Mouse (Mus musculus) lung, embryonic 15.5 days (tissue): ENCODE measurements around the gene Med20. TPM values are rescaled to one million over a fixed set of nuclear protein-coding genes. Genes with fewer than 3 reads are reported as not detected.

ENCODE experiments used
- ATAC-seq: fragments of 200-750 bp; cut with Nextera tagmentation; 2 replicates; pipeline ENCODE4 v1.8.0; 2017; ENCODE audit warnings: moderate number of reproducible peaks, borderline replicate concordance; ENCODE audit not compliant: low FRiP score, low TSS enrichment; ENCODE audit errors: extremely low read depth
- H3K27ac ChIP-seq: fragments of 300-500 bp; sonication (generic); 2 replicates; pipeline ENCODE4 v1.5.1; 2015; ENCODE audit warnings: moderate library complexity, mild to moderate bottlenecking, inconsistent platforms
- H3K27me3 ChIP-seq: fragments of 300-500 bp; sonication (generic); 2 replicates; pipeline ENCODE4 v1.6.1; 2015; ENCODE audit warnings: inconsistent platforms
- H3K36me3 ChIP-seq: fragments of 300-500 bp; sonication (generic); 2 replicates; pipeline ENCODE4 v1.6.1; 2015; ENCODE audit warnings: inconsistent platforms
- H3K4me1 ChIP-seq: fragments of 300-500 bp; sonication (generic); 2 replicates; pipeline ENCODE4 v1.6.1; 2015; ENCODE audit warnings: inconsistent platforms
- H3K4me2 ChIP-seq: fragments of 300-500 bp; sonication (generic); 2 replicates; pipeline ENCODE4 v1.6.1; 2015; ENCODE audit warnings: inconsistent platforms, mild to moderate bottlenecking, moderate library complexity
- H3K4me3 ChIP-seq: fragments of 300-500 bp; sonication (generic); 2 replicates; pipeline ENCODE4 v1.5.1; 2015; ENCODE audit warnings: mild to moderate bottlenecking, inconsistent platforms
- H3K9ac ChIP-seq: fragments of 300-500 bp; sonication (generic); 2 replicates; pipeline ENCODE4 v1.6.1; 2015; ENCODE audit warnings: inconsistent platforms
- H3K9me3 ChIP-seq: fragments of 300-500 bp; sonication (generic); 2 replicates; pipeline ENCODE4 v1.6.1; 2016; ENCODE audit warnings: inconsistent platforms
- WGBS: fragments of 180-500 bp; shearing (Covaris S2); methylation state at CpG from one replicate; pipeline ENCODE4 v1.1.7; 2015; 5-methylcytosine and 5-hydroxymethylcytosine counted together
- polyA plus RNA-seq: library from polyadenylated mRNA; unstranded; fragments of >200 nt; fragmentation: Nextera tagmentation; extraction: Ambion mirVana; gene quantifications from 2 replicates; pipeline ENCODE4 v1.2.1, GENCODE M21; 2015

Gene Med20
- 47.8 and 50.3 TPM in 2 replicates for polyA plus RNA-seq

- Histone ChIP-seq H3K4me3 (peak within 1 kb of the TSS; percentile 90), H3K27ac (peak within 1 kb of the TSS; percentile 80), H3K4me1 (peaks cover 25% of the 10 kb centered on the region), H3K9me3 (no peaks in the 10 kb centered on the region), H3K9ac (peak within 1 kb of the TSS; percentile 77), H3K36me3 (peaks cover 23% of the 10 kb centered on the region), H3K4me2 (peak within 1 kb of the TSS; percentile 88), H3K27me3 (no peaks in the 10 kb centered on the region)
- WGBS: under 1% methylated on average over 59 of the region's 59 CpGs
- peak; percentile 95 for ATAC-seq
These were observed at the start of gene Med20, which contains the start of the genes Bysl and Gm20517 for GRCm38 (mm10) chr17:47610849-47611660. Med20 (plus strand) TSS chr17:47611582. Bysl (minus strand) TSS chr17:47611492. Gm20517 (plus strand) TSS chr17:47611589.

- no peaks in the 10 kb centered on the region for H3K9me3 ChIP-seq
- no peak overlapping the region for H3K4me3 ChIP-seq
- no peak overlapping the region for H3K9ac ChIP-seq
- no peaks in the 10 kb centered on the region for H3K36me3 ChIP-seq
- H3K27ac ChIP-seq: no peak overlapping the region
- H3K27me3 ChIP-seq: no peaks in the 10 kb centered on the region
- no peak for ATAC-seq
- no peak overlapping the region for H3K4me2 ChIP-seq
- H3K4me1 ChIP-seq: peaks cover 7% of the 10 kb centered on the region
- WGBS: 71% methylated on average over 6 of the region's 6 CpGs
These were observed 48.5 kb upstream of the Med20 start for GRCm38 (mm10) chr17:47562875-47563274.

GRCm38 (mm10) chr17:47564612-47565011, 46.8 kb upstream of the Med20 start:
- Histone ChIP-seq H3K9ac (no peak overlapping the region), H3K4me1 (peaks cover 5% of the 10 kb centered on the region), H3K27me3 (no peaks in the 10 kb centered on the region), H3K4me2 (no peak overlapping the region), H3K36me3 (no peaks in the 10 kb centered on the region), H3K27ac (no peak overlapping the region), H3K4me3 (no peak overlapping the region), H3K9me3 (no peaks in the 10 kb centered on the region)
- no peak for ATAC-seq
- WGBS: 64% methylated on average over 5 of the region's 5 CpGs

GRCm38 (mm10) chr17:47566133-47566532, 45.2 kb upstream of the Med20 start:
- 36% methylated on average over 2 of the region's 2 CpGs for WGBS
- no peaks in the 10 kb centered on the region for H3K27me3 ChIP-seq
- no peaks in the 10 kb centered on the region for H3K4me1 ChIP-seq

GRCm38 (mm10) chr17:47567271-47567670, 44.1 kb upstream of the Med20 start:
- Histone ChIP-seq H3K27ac (peak overlapping the region; percentile 70), H3K9ac (no peak overlapping the region), H3K36me3 (no peaks in the 10 kb centered on the region), H3K4me1 (no peaks in the 10 kb centered on the region), H3K27me3 (no peaks in the 10 kb centered on the region), H3K4me2 (no peak overlapping the region), H3K9me3 (no peaks in the 10 kb centered on the region), H3K4me3 (no peak overlapping the region)
- peak; percentile 66 for ATAC-seq
- 57% methylated on average over 3 of the region's 3 CpGs for WGBS

More at GRCm38 (mm10) chr17:47566133-47566532, 45.2 kb upstream of the Med20 start:
- H3K4me2 ChIP-seq: no peak overlapping the region
- no peaks in the 10 kb centered on the region for H3K9me3 ChIP-seq
- H3K4me3 ChIP-seq: no peak overlapping the region
- H3K9ac ChIP-seq: no peak overlapping the region
- no peak overlapping the region for H3K27ac ChIP-seq
- H3K36me3 ChIP-seq: no peaks in the 10 kb centered on the region
- no peak; the same call in 1 of the 2 replicates for ATAC-seq

- Histone ChIP-seq H3K4me3 (no peak overlapping the region), H3K4me1 (no peaks in the 10 kb centered on the region; the same call in 1 of the 2 replicates), H3K27ac (no peak overlapping the region), H3K9ac (no peak overlapping the region), H3K4me2 (no peak overlapping the region), H3K9me3 (no peaks in the 10 kb centered on the region), H3K36me3 (no peaks in the 10 kb centered on the region), H3K27me3 (no peaks in the 10 kb centered on the region)
- 92% methylated on average over 3 of the region's 3 CpGs for WGBS
- ATAC-seq: no peak
These were observed 43.0 kb upstream of the Med20 start for GRCm38 (mm10) chr17:47568389-47568788.

- Histone ChIP-seq H3K4me3 (no peak overlapping the region), H3K36me3 (no peaks in the 10 kb centered on the region), H3K4me2 (no peak overlapping the region), H3K9ac (no peak overlapping the region), H3K27me3 (no peaks in the 10 kb centered on the region), H3K9me3 (no peaks in the 10 kb centered on the region), H3K4me1 (no peaks in the 10 kb centered on the region; the same call in 1 of the 2 replicates), H3K27ac (no peak overlapping the region)
- 88% methylated on average over 10 of the region's 10 CpGs for WGBS
- no peak for ATAC-seq
These were observed 42.3 kb upstream of the Med20 start for GRCm38 (mm10) chr17:47568951-47569527.

GRCm38 (mm10) chr17:47571621-47572020, 39.8 kb upstream of the Med20 start:
- H3K4me3 ChIP-seq: no peak overlapping the region
- 47% methylated on average over 7 of the region's 7 CpGs for WGBS
- H3K27ac ChIP-seq: no peak overlapping the region
- H3K36me3 ChIP-seq: no peaks in the 10 kb centered on the region
- H3K9me3 ChIP-seq: no peaks in the 10 kb centered on the region
- no peaks in the 10 kb centered on the region for H3K27me3 ChIP-seq
- no peak overlapping the region for H3K4me2 ChIP-seq
- no peak overlapping the region for H3K9ac ChIP-seq
- H3K4me1 ChIP-seq: peaks cover 12% of the 10 kb centered on the region; the same call in 1 of the 2 replicates
- no peak for ATAC-seq

- no peak overlapping the region for H3K4me3 ChIP-seq
- ATAC-seq: no peak
- H3K27me3 ChIP-seq: no peaks in the 10 kb centered on the region
- H3K9ac ChIP-seq: no peak overlapping the region
- H3K36me3 ChIP-seq: no peaks in the 10 kb centered on the region
- no peaks in the 10 kb centered on the region for H3K9me3 ChIP-seq
- no peak overlapping the region for H3K4me2 ChIP-seq
- no peak overlapping the region for H3K27ac ChIP-seq
- H3K4me1 ChIP-seq: peaks cover 12% of the 10 kb centered on the region; the same call in 1 of the 2 replicates
These were observed 38.9 kb upstream of the Med20 start for GRCm38 (mm10) chr17:47572436-47572835.

- Histone ChIP-seq H3K36me3 (no peaks in the 10 kb centered on the region), H3K27ac (peak overlapping the region; percentile 92), H3K9ac (no peak overlapping the region), H3K4me3 (no peak overlapping the region), H3K4me2 (peak overlapping the region; percentile 32; the same call in 1 of the 2 replicates), H3K27me3 (no peaks in the 10 kb centered on the region), H3K9me3 (no peaks in the 10 kb centered on the region), H3K4me1 (peaks cover 12% of the 10 kb centered on the region; the same call in 1 of the 2 replicates)
- no peak for ATAC-seq
- 48% methylated on average over 8 of the region's 8 CpGs for WGBS
These were observed 37.4 kb upstream of the Med20 start for GRCm38 (mm10) chr17:47574028-47574427.

GRCm38 (mm10) chr17:47574830-47575229, 36.6 kb upstream of the Med20 start:
- WGBS: 50% methylated on average over 11 of the region's 11 CpGs
- H3K4me3 ChIP-seq: no peak overlapping the region
- H3K9me3 ChIP-seq: no peaks in the 10 kb centered on the region
- no peaks in the 10 kb centered on the region for H3K27me3 ChIP-seq
- H3K4me1 ChIP-seq: peaks cover 12% of the 10 kb centered on the region; the same call in 1 of the 2 replicates
- H3K9ac ChIP-seq: no peak overlapping the region
- H3K4me2 ChIP-seq: no peak overlapping the region
- H3K27ac ChIP-seq: peak overlapping the region; percentile 92
- H3K36me3 ChIP-seq: no peaks in the 10 kb centered on the region
- ATAC-seq: no peak

- WGBS: 75% methylated on average over 6 of the region's 6 CpGs
- H3K27me3 ChIP-seq: no peaks in the 10 kb centered on the region
- no peak overlapping the region for H3K9ac ChIP-seq
- no peaks in the 10 kb centered on the region for H3K36me3 ChIP-seq
- peaks cover 12% of the 10 kb centered on the region; the same call in 1 of the 2 replicates for H3K4me1 ChIP-seq
- H3K9me3 ChIP-seq: no peaks in the 10 kb centered on the region
- no peak overlapping the region for H3K4me2 ChIP-seq
- no peak for ATAC-seq
- no peak overlapping the region for H3K4me3 ChIP-seq
- no peak overlapping the region for H3K27ac ChIP-seq
These were observed 32.7 kb upstream of the Med20 start for GRCm38 (mm10) chr17:47578655-47579054.
